Mouse (Mus musculus): Measurements from ENCODE around the gene Zfp775. TPM values are rescaled to one million over a fixed set of nuclear protein-coding genes. Genes with fewer than 3 reads are reported as not detected.

Zfp775 gene
- polyA plus RNA-seq, 1 experiment from 2014 or later, result 17.2 TPM

Other genes with a start within 250 kb of the Zfp775 start
- 28.4 and 30.9 TPM in 2 replicates for gene Krba1, start 206.5 kb upstream of the Zfp775 start, polyA plus RNA-seq (2015; fragmentation: Nextera tagmentation; extraction: Ambion mirVana)
- 28.7 and 29.8 TPM in 2 replicates for gene Zfp467, start 156.2 kb upstream of the Zfp775 start, polyA plus RNA-seq (2015; fragmentation: Nextera tagmentation; extraction: Ambion mirVana)
- 0.16 and 0.19 TPM in 2 replicates for gene Sspo, start 153.8 kb upstream of the Zfp775 start, polyA plus RNA-seq (2015; fragmentation: Nextera tagmentation; extraction: Ambion mirVana)
- gene Atp6v0e2, start 64.4 kb upstream of the Zfp775 start, polyA plus RNA-seq (2015; fragmentation: Nextera tagmentation; extraction: Ambion mirVana), result 226 and 248 TPM in 2 replicates
- gene Lrrc61, start 47.3 kb upstream of the Zfp775 start, polyA plus RNA-seq (2015; fragmentation: Nextera tagmentation; extraction: Ambion mirVana), result 18.6 and 21.6 TPM in 2 replicates
- gene Rarres2, start 29.3 kb upstream of the Zfp775 start, polyA plus RNA-seq (2015; fragmentation: Nextera tagmentation; extraction: Ambion mirVana), result 3.6 and 4.5 TPM in 2 replicates
- gene Gm45021, start 12.5 kb upstream of the Zfp775 start, polyA plus RNA-seq (2015; fragmentation: Nextera tagmentation; extraction: Ambion mirVana), result not detected in 2 replicates
- gene Repin1, start 8.2 kb upstream of the Zfp775 start, polyA plus RNA-seq (2015; fragmentation: Nextera tagmentation; extraction: Ambion mirVana), result 32.9 and 34.4 TPM in 2 replicates
- not detected in 2 replicates for gene Gm44965, start 8.1 kb upstream of the Zfp775 start, polyA plus RNA-seq (2015; fragmentation: Nextera tagmentation; extraction: Ambion mirVana)
- gene AI854703, start 24.7 kb downstream of the Zfp775 start, polyA plus RNA-seq (2015; fragmentation: Nextera tagmentation; extraction: Ambion mirVana), result 11.7 and 17.5 TPM in 2 replicates
- gene Gimap8, start 45.2 kb downstream of the Zfp775 start, polyA plus RNA-seq (2015; fragmentation: Nextera tagmentation; extraction: Ambion mirVana), result 0.52 and 0.56 TPM in 2 replicates
- gene Gimap9, start 74.1 kb downstream of the Zfp775 start, polyA plus RNA-seq (2015; fragmentation: Nextera tagmentation; extraction: Ambion mirVana), result 2.0 and 2.7 TPM in 2 replicates
- gene Gimap4, start 82.5 kb downstream of the Zfp775 start, polyA plus RNA-seq (2015; fragmentation: Nextera tagmentation; extraction: Ambion mirVana), result 1.2 and 1.8 TPM in 2 replicates
- 7.8 and 7.9 TPM in 2 replicates for gene Gimap6, start 106.2 kb downstream of the Zfp775 start, polyA plus RNA-seq (2015; fragmentation: Nextera tagmentation; extraction: Ambion mirVana)
- gene Gm28053, start 116.5 kb downstream of the Zfp775 start, polyA plus RNA-seq (2015; fragmentation: Nextera tagmentation; extraction: Ambion mirVana), result 1.1 TPM in 1 of 2 replicates, not detected in the other
- not detected in 2 replicates for gene Gimap7, start 116.6 kb downstream of the Zfp775 start, polyA plus RNA-seq (2015; fragmentation: Nextera tagmentation; extraction: Ambion mirVana)
- gene Gimap1, start 137.0 kb downstream of the Zfp775 start, polyA plus RNA-seq (2015; fragmentation: Nextera tagmentation; extraction: Ambion mirVana), result 4.0 and 5.5 TPM in 2 replicates
- 0.77 and 1.4 TPM in 2 replicates for gene Gimap5, start 144.1 kb downstream of the Zfp775 start, polyA plus RNA-seq (2015; fragmentation: Nextera tagmentation; extraction: Ambion mirVana)
- gene Gimap3, start 168.8 kb downstream of the Zfp775 start, polyA plus RNA-seq (2015; fragmentation: Nextera tagmentation; extraction: Ambion mirVana), result not detected in 2 replicates
- gene Tmem176a, start 238.9 kb downstream of the Zfp775 start, polyA plus RNA-seq (2015; fragmentation: Nextera tagmentation; extraction: Ambion mirVana), result 10.2 and 10.5 TPM in 2 replicates
- gene Tmem176b, start 239.4 kb downstream of the Zfp775 start, polyA plus RNA-seq (2015; fragmentation: Nextera tagmentation; extraction: Ambion mirVana), result 73.2 and 80.9 TPM in 2 replicates